Comparison of ENCODE assay signal across 8 mouse cellular contexts in genomic region chr8:60889843-60890519, GRCm38 (mm10). TPM values are rescaled to one million over a fixed set of nuclear protein-coding genes. Genes with fewer than 3 reads are reported as not detected.
DNase-seq lines count a peak whose midpoint lies in the region; ATAC-seq lines count a peak whose summit lies in the region.

Hpf1 (plus strand) TSS chr8:60890418.

- DNase-seq in adipocyte (ENCODE audit: low spot score): peak; percentile 98
- peak; percentile 97 for DNase-seq in embryo, embryonic 10 days (ENCODE audit: low spot score)
- DNase-seq in gastrocnemius, postnatal 10 days: peak; percentile 93
- DNase-seq in induced T-regulatory cell, adult 2 months (ENCODE audit: low read depth): peak; percentile 100
- peak; percentile 85 to 92 for DNase-seq in left cerebral cortex, adult 9 months (ENCODE audit: low spot score in 2 of 2)
- DNase-seq in right cerebral cortex, postnatal 14 days: peak; percentile 93
- peak; percentile 84 to 96 for DNase-seq in urinary bladder, postnatal 36 days (ENCODE audit: low spot score in 2 of 2)

- ATAC-seq in megakaryocyte progenitor cell, adult 5-6 weeks (replicated peaks; ENCODE audit: poor library complexity): peak; percentile 96

RNA-seq across cellular contexts. Expression of gene Hpf1, which starts in this region (rescaled TPM):
- total RNA-seq in gastrocnemius, postnatal 10 days (2021): 10 to 100 TPM; 14.1 to 15.4 TPM
- 171 and 186 TPM in 2 replicates for total RNA-seq in megakaryocyte progenitor cell, adult 5-6 weeks (2015)
- total RNA-seq in megakaryocyte progenitor cell, adult 5-6 weeks (2017): 124 and 138 TPM in 2 replicates

Comparison
In these comparisons a context has a peak if more than half of its experiments do, and no peak if none do; other contexts are left out.
1. Peak in every context shown above with its lines: DNase-seq and ATAC-seq.
2. RNA of gene Hpf1 (total RNA-seq): 124 to 186 TPM in megakaryocyte progenitor cell, adult 5-6 weeks; 14.1 to 15.4 TPM in gastrocnemius, postnatal 10 days; every median in the first group is over 4 times any median in the second.